Mouse (Mus musculus) stomach, embryonic 14.5 days (tissue): Measurements from ENCODE around the gene Ybx1. TPM values are rescaled to one million over a fixed set of nuclear protein-coding genes. Genes with fewer than 3 reads are reported as not detected.

Source experiments
- ATAC-seq: fragments of 200-750 bp; cut with Nextera tagmentation; 2 replicates; pipeline ENCODE4 v1.8.0; 2017; ENCODE audit warnings: low read depth, moderate TSS enrichment; ENCODE audit not compliant: insufficient number of reproducible peaks, insufficient read depth, low FRiP score
- H3K27ac ChIP-seq: fragments of 300-500 bp; sonication (generic); 2 replicates; pipeline ENCODE4 v1.5.1; 2014; ENCODE audit warnings: mild to moderate bottlenecking, low read length, moderate library complexity, mixed read lengths
- H3K27me3 ChIP-seq: fragments of 300-500 bp; sonication (generic); 2 replicates; pipeline ENCODE4 v1.6.1; 2014; ENCODE audit warnings: low read length, control low read depth, mixed read lengths; ENCODE audit not compliant: control insufficient read depth, insufficient read depth
- H3K36me3 ChIP-seq: fragments of 300-500 bp; sonication (generic); 2 replicates; pipeline ENCODE4 v1.6.1; 2014; ENCODE audit warnings: mild to moderate bottlenecking, control low read depth, low read length, moderate library complexity, mixed read lengths; ENCODE audit not compliant: control insufficient read depth, insufficient read depth
- H3K4me1 ChIP-seq: fragments of 300-500 bp; sonication (generic); 2 replicates; pipeline ENCODE4 v1.6.1; 2014; ENCODE audit warnings: low read length, control low read depth, mixed read lengths; ENCODE audit not compliant: control insufficient read depth, insufficient read depth
- H3K4me2 ChIP-seq: fragments of 300-500 bp; sonication (generic); replicated peaks from 2 replicates; pipeline ENCODE4 v1.6.1; 2014; ENCODE audit warnings: low read depth, low read length, control low read depth
- H3K4me3 ChIP-seq: fragments of 300-500 bp; sonication (generic); 2 replicates; pipeline ENCODE4 v1.5.1; 2014; ENCODE audit warnings: low read depth, low read length, control low read depth
- H3K9ac ChIP-seq: fragments of 300-500 bp; sonication (generic); replicated peaks from 2 replicates; pipeline ENCODE4 v1.6.1; 2014; ENCODE audit warnings: low read depth, mild to moderate bottlenecking, control low read depth, low read length, moderate library complexity, mixed read lengths
- H3K9me3 ChIP-seq: fragments of 300-500 bp; sonication (generic); 2 replicates; pipeline ENCODE4 v1.6.1; 2016; ENCODE audit warnings: low read depth, low read length, control low read depth; ENCODE audit not compliant: control insufficient read depth
- WGBS: fragments of 180-500 bp; shearing (Covaris S2); extraction: QIAGEN DNeasy Blood & Tissue Kit; methylation state at CpG from one replicate; pipeline ENCODE4 v1.1.7; 2014; 5-methylcytosine and 5-hydroxymethylcytosine counted together
- polyA plus RNA-seq: library from polyadenylated mRNA; unstranded; fragments of >200 nt; fragmentation: Nextera tagmentation; extraction: Ambion mirVana; gene quantifications from 2 replicates; pipeline ENCODE4 v1.2.1, GENCODE M21; 2014

The Ybx1 gene
- polyA plus RNA-seq, 1 experiment from 2014 or later = 626 TPM

- Histone ChIP-seq H3K9ac (no peak overlapping the region), H3K27ac (no peak overlapping the region), H3K4me2 (no peak overlapping the region), H3K36me3 (peaks cover 20% of the 10 kb centered on the region), H3K4me3 (no peak overlapping the region), H3K4me1 (no peaks in the 10 kb centered on the region; the same call in 1 of the 2 replicates), H3K9me3 (no peaks in the 10 kb centered on the region), H3K27me3 (no peaks in the 10 kb centered on the region)
- ATAC-seq = no peak
- WGBS = 86% methylated on average over 3 of the region's 3 CpGs
Measured at GRCm38 (mm10) chr4:119238661-119239060, 55.7 kb downstream of the Ybx1 start.

- H3K4me1 ChIP-seq = peaks cover 6% of the 10 kb centered on the region; the same call in 1 of the 2 replicates
- ATAC-seq = no peak
- no peaks in the 10 kb centered on the region for H3K9me3 ChIP-seq
- H3K36me3 ChIP-seq = peaks cover 5% of the 10 kb centered on the region
- no peak overlapping the region for H3K9ac ChIP-seq
- H3K4me3 ChIP-seq = peak overlapping the region; percentile 71; the same call in 1 of the 2 replicates
- no peaks in the 10 kb centered on the region for H3K27me3 ChIP-seq
- peak overlapping the region; percentile 67 for H3K4me2 ChIP-seq
- WGBS = 85% methylated on average over 3 of the region's 3 CpGs
- no peak overlapping the region for H3K27ac ChIP-seq
Measured at GRCm38 (mm10) chr4:119234348-119234747, 60.1 kb downstream of the Ybx1 start.

- Histone ChIP-seq H3K4me2 (peak overlapping the region; percentile 67), H3K4me1 (peaks cover 6% of the 10 kb centered on the region; the same call in 1 of the 2 replicates), H3K9ac (peak overlapping the region; percentile 72), H3K9me3 (no peaks in the 10 kb centered on the region), H3K27ac (peak overlapping the region; percentile 48), H3K36me3 (peaks cover 7% of the 10 kb centered on the region), H3K4me3 (peak overlapping the region; percentile 71), H3K27me3 (no peaks in the 10 kb centered on the region)
- no peak for ATAC-seq
- 0% methylated on average over 34 of the region's 36 CpGs for WGBS
Measured at GRCm38 (mm10) chr4:119233256-119233901, 61.0 kb downstream of the Ybx1 start.

GRCm38 (mm10) chr4:119232410-119233255, 61.8 kb downstream of the Ybx1 start, which contains the start of the genes AU022252 and P3h1:
AU022252 (minus strand) TSS chr4:119232712.
P3h1 (plus strand) TSS chr4:119232915.
- H3K4me2 ChIP-seq = peak within 1 kb of the TSS; percentile 67
- ATAC-seq = peak; percentile 96
- peaks cover 13% of the 10 kb centered on the region for H3K36me3 ChIP-seq
- peak within 1 kb of the TSS; percentile 72 for H3K9ac ChIP-seq
- H3K27ac ChIP-seq = peak within 1 kb of the TSS; percentile 48
- no peaks in the 10 kb centered on the region for H3K9me3 ChIP-seq
- H3K27me3 ChIP-seq = no peaks in the 10 kb centered on the region
- H3K4me1 ChIP-seq = peaks cover 6% of the 10 kb centered on the region; the same call in 1 of the 2 replicates
- WGBS = under 1% methylated on average over 67 of the region's 71 CpGs
- peak within 1 kb of the TSS; percentile 71 for H3K4me3 ChIP-seq

Other genes with a start within 250 kb of the Ybx1 start
- 120 and 139 TPM in 2 replicates for gene Slc2a1, start 185.9 kb downstream of the Ybx1 start, polyA plus RNA-seq
- 7.0 and 8.5 TPM in 2 replicates for gene Zfp691, start 120.4 kb downstream of the Ybx1 start, polyA plus RNA-seq
- 1.1 and 1.5 TPM in 2 replicates for gene Ermap, start 104.6 kb downstream of the Ybx1 start, polyA plus RNA-seq
- gene Svbp, start 99.3 kb downstream of the Ybx1 start, polyA plus RNA-seq = 150 and 155 TPM in 2 replicates
- gene Tmem269, start 76.4 kb downstream of the Ybx1 start, polyA plus RNA-seq = not detected in 2 replicates
- gene AU022252, start 61.9 kb downstream of the Ybx1 start, polyA plus RNA-seq = 24.0 and 29.7 TPM in 2 replicates
- gene P3h1, start 61.7 kb downstream of the Ybx1 start, polyA plus RNA-seq = 45.0 and 46.3 TPM in 2 replicates
- not detected in 2 replicates for gene Cldn19, start 39.2 kb downstream of the Ybx1 start, polyA plus RNA-seq
- 91.7 and 93.7 TPM in 2 replicates for gene Ppih, start 25.9 kb upstream of the Ybx1 start, polyA plus RNA-seq
- 3.5 and 7.3 TPM in 2 replicates for gene Ccdc30, start 120.9 kb upstream of the Ybx1 start, polyA plus RNA-seq
- gene Ppcs, start 127.8 kb upstream of the Ybx1 start, polyA plus RNA-seq = 31.9 and 33.7 TPM in 2 replicates
- not detected in 2 replicates for gene Zmynd12, start 128.2 kb upstream of the Ybx1 start, polyA plus RNA-seq
- gene Rimkla, start 198.0 kb upstream of the Ybx1 start, polyA plus RNA-seq = 1.8 and 2.0 TPM in 2 replicates
- 26.3 and 26.8 TPM in 2 replicates for gene Foxj3, start 242.4 kb upstream of the Ybx1 start, polyA plus RNA-seq
- 3.3 and 3.8 TPM in 2 replicates for gene Frg2f1, start 244.9 kb upstream of the Ybx1 start, polyA plus RNA-seq